Mouse (Mus musculus) forebrain, embryonic 15.5 days (tissue): ENCODE data around the gene Nup214. TPM values are rescaled to one million over a fixed set of nuclear protein-coding genes. Genes with fewer than 3 reads are reported as not detected.

Source experiments
- ATAC-seq: fragments of 200-750 bp; cut with Nextera tagmentation; replicated peaks from 2 replicates; pipeline ENCODE4 v1.8.0; 2017; ENCODE audit warnings: mild to moderate bottlenecking, moderate TSS enrichment, moderate library complexity
- H3K27ac ChIP-seq: fragments of 300-500 bp; sonication (generic); replicated peaks from 2 replicates; pipeline ENCODE4 v1.5.1; 2015; ENCODE audit warnings: mild to moderate bottlenecking, inconsistent platforms
- H3K27me3 ChIP-seq: fragments of 300-500 bp; sonication (generic); 2 replicates; pipeline ENCODE4 v1.6.1; 2015; ENCODE audit warnings: inconsistent platforms
- H3K36me3 ChIP-seq: fragments of 300-500 bp; sonication (generic); 2 replicates; pipeline ENCODE4 v1.6.1; 2015; ENCODE audit warnings: mild to moderate bottlenecking, inconsistent platforms
- H3K4me1 ChIP-seq: fragments of 300-500 bp; sonication (generic); 2 replicates; pipeline ENCODE4 v1.6.1; 2015; ENCODE audit warnings: inconsistent platforms
- H3K4me2 ChIP-seq: fragments of 300-500 bp; sonication (generic); replicated peaks from 2 replicates; pipeline ENCODE4 v1.6.1; 2015; ENCODE audit warnings: mild to moderate bottlenecking, inconsistent platforms
- H3K4me3 ChIP-seq: fragments of 300-500 bp; sonication (generic); 2 replicates; pipeline ENCODE4 v1.5.1; 2015; ENCODE audit warnings: mild to moderate bottlenecking, inconsistent platforms
- H3K9ac ChIP-seq: fragments of 300-500 bp; sonication (generic); replicated peaks from 2 replicates; pipeline ENCODE4 v1.6.1; 2015; ENCODE audit warnings: mild to moderate bottlenecking, inconsistent platforms
- H3K9me3 ChIP-seq: fragments of 300-500 bp; sonication (generic); 2 replicates; pipeline ENCODE4 v1.6.1; 2016; ENCODE audit warnings: inconsistent platforms
- WGBS: fragments of 180-500 bp; shearing (Covaris S2); methylation state at CpG from one replicate; pipeline ENCODE4 v1.1.7; 2015; ENCODE audit warnings: mixed read lengths; 5-methylcytosine and 5-hydroxymethylcytosine counted together
- polyA plus RNA-seq: library from polyadenylated mRNA; unstranded; fragments of >200 nt; fragmentation: Nextera tagmentation; extraction: Ambion mirVana; gene quantifications from 2 replicates; pipeline ENCODE4 v1.2.1, GENCODE M21; 2015

The Nup214 gene
- polyA plus RNA-seq, 1 experiment from 2014 or later = 72.9 TPM

DNA sequence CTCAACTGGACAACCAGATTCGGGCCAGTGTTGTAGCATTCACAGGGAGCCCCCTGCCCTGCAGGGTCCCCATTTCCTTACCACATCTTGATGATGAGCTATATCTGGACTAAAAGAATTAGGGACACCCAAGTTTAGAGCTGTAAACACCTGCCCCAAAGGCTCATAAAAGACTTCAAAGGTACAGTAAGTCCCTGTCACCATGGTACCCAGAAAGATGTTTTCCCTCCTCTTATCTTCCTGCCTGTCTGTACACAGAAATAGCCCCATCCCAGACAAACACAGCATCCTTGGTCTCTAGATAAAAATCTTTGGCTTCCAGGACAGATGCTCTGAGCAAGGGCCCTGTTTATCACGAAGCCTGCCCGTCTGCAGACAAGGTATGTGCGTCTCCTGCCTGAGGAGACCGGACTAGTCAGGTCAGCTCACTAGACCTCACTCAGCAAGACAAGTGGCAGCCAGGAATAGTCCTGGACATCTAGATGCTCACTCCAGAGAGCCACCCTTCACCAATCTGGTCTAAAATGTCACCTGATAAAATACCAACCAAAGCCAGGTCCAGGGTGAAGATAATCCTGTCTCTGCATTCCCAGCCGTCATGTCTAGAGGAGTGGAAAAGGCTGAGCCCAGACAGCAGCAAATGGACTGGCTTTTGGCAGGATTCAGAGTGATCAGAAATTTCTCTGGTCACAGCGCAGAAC lies 89.4 kb downstream of the Nup214 start:
- H3K4me1 ChIP-seq = no peaks in the 10 kb centered on the region
- no peaks in the 10 kb centered on the region for H3K36me3 ChIP-seq
- H3K9ac ChIP-seq = no peak overlapping the region
- H3K9me3 ChIP-seq = no peaks in the 10 kb centered on the region
- H3K4me3 ChIP-seq = no peak overlapping the region
- WGBS = 82% methylated on average over 7 of the region's 7 CpGs
- no peak overlapping the region for H3K27ac ChIP-seq
- no peak for ATAC-seq
- 0 out of 2 replicates have a peak, but pooled peaks cover 2% of the 10 kb centered on the region for H3K27me3 ChIP-seq
- H3K4me2 ChIP-seq = no peak overlapping the region

DNA sequence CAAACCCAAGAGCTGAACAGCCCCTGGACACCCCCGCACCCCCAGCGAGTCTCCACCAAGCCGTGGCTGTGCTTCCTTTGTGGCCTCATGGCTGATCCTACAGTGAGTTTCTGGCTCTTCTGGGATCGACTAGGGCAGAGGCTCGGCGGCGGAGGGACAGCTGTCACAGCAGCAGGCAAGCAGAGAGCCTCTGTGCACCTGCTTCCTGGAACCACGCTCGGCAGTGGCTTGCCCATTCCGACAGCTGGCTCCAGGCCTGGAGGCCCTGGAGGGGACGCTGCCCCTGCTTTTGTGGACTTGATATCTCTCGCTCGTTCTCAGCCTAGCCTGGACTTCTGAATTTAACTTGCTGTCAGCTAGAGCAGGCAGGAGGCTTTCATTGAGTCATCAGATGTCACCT lies 90.7 kb downstream of the Nup214 start:
- ATAC-seq = no peak
- 63% methylated on average over 13 of the region's 13 CpGs for WGBS

DNA sequence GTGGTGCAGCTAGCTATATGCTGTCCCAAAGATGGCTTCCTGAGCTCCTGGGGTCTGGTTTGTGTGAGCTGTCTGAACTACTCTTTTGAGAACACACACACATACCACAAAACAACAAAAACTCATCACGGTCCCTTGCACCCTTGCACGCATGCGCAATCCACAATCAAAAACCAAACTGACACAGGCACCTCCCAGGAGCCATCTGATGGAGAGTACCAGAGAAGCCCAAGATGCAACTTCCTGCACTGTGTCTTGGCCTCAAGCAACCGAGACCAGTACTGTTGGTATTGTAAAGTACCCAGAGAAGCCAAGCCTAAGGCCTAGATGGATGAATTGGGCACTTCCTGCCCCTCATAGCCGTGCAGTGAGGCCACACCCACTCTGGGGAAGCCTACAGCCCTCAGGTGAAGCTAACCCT lies 91.1 kb downstream of the Nup214 start:
- WGBS = 84% methylated on average over 5 of the region's 5 CpGs
- no peaks in the 10 kb centered on the region for H3K4me1 ChIP-seq
- no peak overlapping the region for H3K27ac ChIP-seq
- no peak overlapping the region for H3K4me3 ChIP-seq
- ATAC-seq = no peak
- H3K9ac ChIP-seq = no peak overlapping the region
- no peaks in the 10 kb centered on the region for H3K9me3 ChIP-seq
- 0 out of 2 replicates have a peak, but pooled peaks cover 2% of the 10 kb centered on the region for H3K27me3 ChIP-seq
- H3K36me3 ChIP-seq = no peaks in the 10 kb centered on the region
- no peak overlapping the region for H3K4me2 ChIP-seq

More for the DNA sequence above, 90.7 kb downstream of the Nup214 start:
- H3K27me3 ChIP-seq = 0 out of 2 replicates have a peak, but pooled peaks cover 2% of the 10 kb centered on the region
- no peak overlapping the region for H3K4me2 ChIP-seq
- no peaks in the 10 kb centered on the region for H3K36me3 ChIP-seq
- H3K27ac ChIP-seq = no peak overlapping the region
- no peaks in the 10 kb centered on the region for H3K9me3 ChIP-seq
- no peak overlapping the region for H3K9ac ChIP-seq
- no peak overlapping the region for H3K4me3 ChIP-seq
- H3K4me1 ChIP-seq = no peaks in the 10 kb centered on the region

DNA sequence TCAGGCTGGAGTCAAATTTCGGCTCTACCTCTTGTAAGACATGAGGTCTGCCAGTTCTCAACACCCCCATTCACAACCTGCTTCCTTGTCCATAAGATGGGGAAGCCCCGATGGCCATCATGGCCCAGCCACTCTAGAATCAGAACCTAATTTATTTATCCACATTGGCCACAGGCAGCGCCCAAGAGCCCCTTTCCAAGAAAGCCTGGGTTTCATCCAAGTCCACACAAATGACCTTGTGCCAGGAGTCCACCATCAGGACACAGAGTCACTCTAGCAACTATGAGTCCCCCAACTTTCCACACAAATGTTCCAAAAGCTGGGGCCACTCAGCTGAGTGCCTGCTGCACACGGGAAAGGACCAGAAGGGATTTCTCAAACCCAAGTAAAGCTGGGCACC lies 91.8 kb downstream of the Nup214 start:
- Histone ChIP-seq H3K27me3 (0 out of 2 replicates have a peak, but pooled peaks cover 2% of the 10 kb centered on the region), H3K36me3 (no peaks in the 10 kb centered on the region), H3K27ac (no peak overlapping the region), H3K9ac (no peak overlapping the region), H3K4me1 (no peaks in the 10 kb centered on the region), H3K4me2 (no peak overlapping the region), H3K4me3 (no peak overlapping the region), H3K9me3 (no peaks in the 10 kb centered on the region)
- ATAC-seq = no peak
- WGBS = 77% methylated on average over 4 of the region's 4 CpGs

DNA sequence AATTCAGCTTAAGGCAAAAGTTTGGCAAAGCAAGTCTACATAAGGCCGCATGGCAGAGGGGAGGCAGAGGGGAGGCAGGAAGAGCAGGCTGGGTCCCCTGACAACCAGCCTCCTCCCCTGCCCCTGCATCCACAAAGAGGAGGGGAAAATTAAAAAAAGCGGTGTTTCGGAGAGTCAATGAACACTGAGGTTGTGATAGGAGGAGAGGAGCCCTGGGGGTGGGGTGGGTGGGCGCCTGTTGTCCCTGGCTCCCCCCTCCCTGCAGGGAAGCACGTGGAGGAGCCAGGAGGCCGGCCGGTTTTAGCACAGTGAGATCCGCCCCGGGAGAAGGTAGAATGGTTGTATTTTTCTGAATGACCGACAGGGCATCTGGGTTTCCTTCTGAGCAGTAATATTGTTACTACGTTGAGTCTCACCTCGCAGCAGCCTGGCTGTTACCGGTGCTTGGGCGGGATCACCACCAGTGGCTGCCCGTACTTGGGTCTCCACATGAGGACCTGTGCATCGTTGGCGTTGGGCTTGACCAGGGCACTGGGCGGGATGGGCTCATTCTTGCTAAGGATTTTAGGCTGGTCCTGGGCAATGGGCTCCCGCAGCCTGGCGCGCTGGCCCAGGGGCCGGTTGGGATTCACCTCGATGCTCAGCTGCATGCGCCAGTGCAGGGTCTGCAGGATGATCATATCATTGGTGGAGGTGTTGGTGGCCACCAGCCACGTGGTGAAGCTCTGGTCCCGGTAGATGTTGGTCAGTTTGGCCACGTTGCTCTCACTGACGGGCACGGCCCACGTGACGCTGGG lies 94.8 kb downstream of the Nup214 start:
- Histone ChIP-seq H3K4me1 (no peaks in the 10 kb centered on the region), H3K36me3 (no peaks in the 10 kb centered on the region), H3K9ac (no peak overlapping the region), H3K27ac (no peak overlapping the region), H3K9me3 (no peaks in the 10 kb centered on the region), H3K27me3 (0 out of 2 replicates have a peak, but pooled peaks cover 2% of the 10 kb centered on the region), H3K4me3 (no peak overlapping the region), H3K4me2 (no peak overlapping the region)
- ATAC-seq = no peak
- WGBS = 57% methylated on average over 31 of the region's 31 CpGs

DNA sequence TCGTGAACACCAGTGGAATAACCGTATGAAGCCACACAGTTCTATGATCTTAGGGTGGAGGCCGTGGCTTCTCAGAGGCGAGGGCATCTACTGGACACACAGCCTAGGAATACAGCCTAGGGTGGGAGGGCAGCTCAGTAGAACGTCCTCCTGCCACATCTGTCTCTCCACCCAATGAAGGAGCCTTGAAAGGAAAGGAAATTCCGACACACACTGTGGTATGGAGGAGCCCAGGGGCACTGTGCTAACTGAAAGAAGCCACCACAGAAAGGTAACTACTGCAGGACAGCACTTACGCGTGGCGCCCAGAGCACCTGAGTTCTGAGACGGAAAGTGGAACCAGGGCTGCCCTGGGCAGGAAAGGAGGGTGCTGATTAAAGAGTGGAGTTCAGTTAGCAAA lies 96.5 kb downstream of the Nup214 start:
- no peaks in the 10 kb centered on the region for H3K4me1 ChIP-seq
- H3K9ac ChIP-seq = no peak overlapping the region
- H3K36me3 ChIP-seq = no peaks in the 10 kb centered on the region
- H3K4me3 ChIP-seq = no peak overlapping the region
- 87% methylated on average over 10 of the region's 10 CpGs for WGBS
- 0 out of 2 replicates have a peak, but pooled peaks cover 2% of the 10 kb centered on the region for H3K27me3 ChIP-seq
- H3K4me2 ChIP-seq = no peak overlapping the region
- H3K27ac ChIP-seq = no peak overlapping the region
- no peaks in the 10 kb centered on the region for H3K9me3 ChIP-seq
- no peak for ATAC-seq

DNA sequence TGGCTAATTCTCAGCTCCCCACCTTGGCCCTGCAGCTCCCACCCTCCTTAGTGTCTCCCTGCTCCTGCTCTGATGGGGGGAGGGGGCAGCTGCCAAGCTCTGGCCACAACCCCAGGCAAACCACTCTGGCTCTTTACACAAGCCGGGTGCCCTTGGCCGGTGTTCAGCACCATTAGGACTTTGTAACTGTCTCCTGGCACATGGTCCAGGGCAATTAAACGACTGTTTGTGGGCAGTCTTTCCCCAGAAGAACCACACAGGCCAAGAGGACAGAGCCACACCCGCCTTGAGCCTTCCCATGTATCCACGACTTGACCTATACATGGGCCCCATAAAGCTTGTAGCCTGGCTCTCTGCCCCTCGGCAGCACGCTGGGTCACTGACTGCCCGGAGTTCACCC lies 100.2 kb downstream of the Nup214 start:
- Histone ChIP-seq H3K36me3 (no peaks in the 10 kb centered on the region), H3K9me3 (no peaks in the 10 kb centered on the region), H3K27ac (no peak overlapping the region), H3K4me3 (no peak overlapping the region), H3K4me2 (no peak overlapping the region), H3K27me3 (no peaks in the 10 kb centered on the region), H3K4me1 (no peaks in the 10 kb centered on the region), H3K9ac (no peak overlapping the region)
- WGBS = 70% methylated on average over 8 of the region's 8 CpGs
- ATAC-seq = no peak

DNA sequence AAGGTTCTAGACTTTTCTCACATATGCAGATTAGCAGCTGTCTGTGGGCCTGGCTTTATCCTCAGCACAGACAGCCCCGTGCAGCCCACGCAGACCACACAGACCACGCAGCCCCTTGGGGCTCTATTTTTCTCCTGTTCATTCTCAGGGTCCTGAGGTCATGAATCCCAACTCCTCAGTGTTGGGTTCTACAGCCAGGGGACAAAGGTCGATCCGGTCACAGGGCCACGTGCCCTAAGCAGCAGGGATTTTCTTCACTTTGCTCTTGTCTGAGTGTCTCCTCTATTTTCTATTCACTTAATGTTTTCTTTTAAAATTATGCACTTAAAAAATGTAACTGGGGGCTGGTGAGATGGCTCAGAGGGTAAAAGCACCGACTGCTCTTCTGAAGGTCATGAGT lies 101.1 kb downstream of the Nup214 start:
- no peaks in the 10 kb centered on the region for H3K27me3 ChIP-seq
- ATAC-seq = no peak
- no peak overlapping the region for H3K4me2 ChIP-seq
- no peaks in the 10 kb centered on the region for H3K9me3 ChIP-seq
- H3K4me1 ChIP-seq = no peaks in the 10 kb centered on the region
- 67% methylated on average over 7 of the region's 7 CpGs for WGBS
- H3K36me3 ChIP-seq = no peaks in the 10 kb centered on the region
- no peak overlapping the region for H3K4me3 ChIP-seq
- no peak overlapping the region for H3K27ac ChIP-seq
- H3K9ac ChIP-seq = no peak overlapping the region

DNA sequence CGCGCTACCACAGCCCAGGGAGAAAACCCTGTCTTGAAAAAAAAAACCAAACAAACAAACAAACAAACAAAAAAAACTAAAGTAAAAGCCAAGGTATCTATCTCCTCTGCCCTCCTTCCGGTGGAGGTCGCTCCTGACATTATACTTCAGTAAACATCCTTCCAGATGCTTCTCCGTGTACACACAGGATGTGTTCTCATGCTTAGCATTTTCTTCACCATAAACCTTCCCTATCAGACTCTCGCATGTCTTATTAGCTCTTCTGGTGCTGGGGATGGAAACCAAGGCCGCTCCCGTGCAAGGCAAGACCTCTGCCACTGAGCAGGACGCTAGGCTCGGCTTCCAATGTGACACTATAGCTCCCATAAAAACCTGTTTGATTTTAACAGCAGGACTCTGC lies 103.5 kb downstream of the Nup214 start:
- Histone ChIP-seq H3K9me3 (no peaks in the 10 kb centered on the region), H3K4me2 (no peak overlapping the region), H3K36me3 (no peaks in the 10 kb centered on the region), H3K9ac (no peak overlapping the region), H3K27ac (no peak overlapping the region), H3K4me1 (no peaks in the 10 kb centered on the region), H3K27me3 (peaks cover 13% of the 10 kb centered on the region), H3K4me3 (no peak overlapping the region)
- WGBS = 82% methylated on average over 10 of the region's 10 CpGs
- no peak for ATAC-seq

DNA sequence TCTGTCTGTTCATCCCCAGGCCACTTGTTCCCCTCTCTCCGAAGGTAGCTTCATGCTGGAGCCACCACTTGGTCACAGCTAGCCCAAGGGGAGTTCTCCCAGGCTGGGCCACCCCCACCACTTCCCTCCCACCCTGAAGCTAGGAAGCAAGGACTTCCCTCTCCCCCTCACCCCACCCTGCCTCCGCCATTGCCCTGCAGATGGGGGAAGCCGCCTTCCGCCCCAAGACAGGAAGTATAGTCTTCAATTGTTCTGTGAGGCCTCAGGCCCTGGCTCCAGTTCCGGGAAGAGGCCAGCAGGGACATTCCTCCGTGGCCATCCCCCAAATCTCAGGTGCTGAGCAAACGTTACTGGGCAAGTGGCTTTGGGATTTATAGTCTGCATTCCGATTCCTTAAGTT lies 104.3 kb downstream of the Nup214 start:
- peaks cover 6% of the 10 kb centered on the region for H3K4me1 ChIP-seq
- no peak for ATAC-seq
- H3K4me2 ChIP-seq = no peak overlapping the region
- H3K9me3 ChIP-seq = no peaks in the 10 kb centered on the region
- no peak overlapping the region for H3K9ac ChIP-seq
- no peak overlapping the region for H3K27ac ChIP-seq
- H3K27me3 ChIP-seq = peaks cover 21% of the 10 kb centered on the region
- H3K36me3 ChIP-seq = no peaks in the 10 kb centered on the region
- WGBS = 62% methylated on average over 8 of the region's 8 CpGs
- no peak overlapping the region for H3K4me3 ChIP-seq

DNA sequence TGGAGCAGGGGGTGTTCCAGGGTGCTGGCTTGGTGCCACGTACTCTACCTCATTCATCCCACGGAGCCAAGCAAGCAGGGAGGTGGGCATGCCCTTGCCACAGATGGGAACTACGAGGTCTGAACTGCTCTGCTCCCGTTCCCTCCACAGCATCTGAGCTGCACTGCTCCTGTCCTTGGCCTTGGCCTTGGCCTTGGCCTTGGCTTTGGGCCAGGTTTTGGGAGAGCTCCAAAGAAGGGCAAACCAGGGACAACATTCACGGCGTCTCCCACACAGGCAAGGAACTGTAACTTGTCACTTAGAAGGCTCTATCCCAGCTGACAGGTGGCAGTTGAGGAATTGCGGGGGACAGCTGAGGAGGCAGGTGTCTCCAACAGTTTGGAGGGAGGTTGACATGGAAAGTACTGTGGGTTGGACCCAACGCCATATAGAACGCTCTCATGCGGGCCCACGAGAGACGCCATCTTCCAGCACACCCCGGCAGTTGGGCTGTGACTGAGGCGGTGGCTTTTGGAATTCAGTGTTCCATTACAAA lies 105.0 kb downstream of the Nup214 start:
- Histone ChIP-seq H3K4me1 (peaks cover 14% of the 10 kb centered on the region), H3K4me2 (no peak overlapping the region), H3K4me3 (no peak overlapping the region), H3K27ac (no peak overlapping the region), H3K27me3 (peaks cover 29% of the 10 kb centered on the region), H3K36me3 (no peaks in the 10 kb centered on the region), H3K9me3 (no peaks in the 10 kb centered on the region), H3K9ac (no peak overlapping the region)
- no peak for ATAC-seq
- WGBS = 88% methylated on average over 14 of the region's 14 CpGs

DNA sequence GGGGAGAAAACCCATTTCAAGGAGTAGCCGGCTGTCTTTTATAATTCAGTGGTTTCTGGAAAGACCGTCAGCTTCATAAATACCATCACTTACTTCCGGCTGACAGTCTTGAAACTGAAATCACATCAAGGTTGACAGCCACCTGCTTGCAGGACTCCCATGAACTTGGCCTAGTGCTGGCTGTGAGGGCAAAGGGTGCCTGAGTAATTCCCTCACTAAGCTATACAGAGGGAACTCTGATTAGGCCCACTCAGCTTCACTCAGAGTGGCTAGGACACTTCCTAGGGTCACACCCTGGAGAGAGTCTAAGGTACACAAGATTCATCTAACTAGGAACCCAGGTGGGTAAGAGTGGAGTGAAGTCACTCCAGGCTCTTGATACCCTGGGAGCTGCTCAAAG lies 106.4 kb downstream of the Nup214 start:
- ATAC-seq = no peak
- Histone ChIP-seq H3K9me3 (no peaks in the 10 kb centered on the region), H3K27ac (no peak overlapping the region), H3K9ac (no peak overlapping the region), H3K4me1 (peaks cover 16% of the 10 kb centered on the region), H3K36me3 (no peaks in the 10 kb centered on the region), H3K4me2 (no peak overlapping the region), H3K4me3 (no peak overlapping the region), H3K27me3 (peaks cover 40% of the 10 kb centered on the region)
- 82% methylated on average over 3 of the region's 3 CpGs for WGBS
